Mouse (Mus musculus) heart, postnatal 0 days (tissue): ENCODE results near the gene Emilin3.

ENCODE experiments used
- CTCF ChIP-seq: IDR thresholded peaks from 2 replicates; pipeline ENCODE4 v1.5.1; 2016; ENCODE audit warnings: antibody characterized with exemption, control low read depth, low read depth
- EP300 ChIP-seq: IDR thresholded peaks from 2 replicates; pipeline ENCODE4 v1.6.1; 2016; ENCODE audit warnings: antibody characterized with exemption, low read depth

DNA sequence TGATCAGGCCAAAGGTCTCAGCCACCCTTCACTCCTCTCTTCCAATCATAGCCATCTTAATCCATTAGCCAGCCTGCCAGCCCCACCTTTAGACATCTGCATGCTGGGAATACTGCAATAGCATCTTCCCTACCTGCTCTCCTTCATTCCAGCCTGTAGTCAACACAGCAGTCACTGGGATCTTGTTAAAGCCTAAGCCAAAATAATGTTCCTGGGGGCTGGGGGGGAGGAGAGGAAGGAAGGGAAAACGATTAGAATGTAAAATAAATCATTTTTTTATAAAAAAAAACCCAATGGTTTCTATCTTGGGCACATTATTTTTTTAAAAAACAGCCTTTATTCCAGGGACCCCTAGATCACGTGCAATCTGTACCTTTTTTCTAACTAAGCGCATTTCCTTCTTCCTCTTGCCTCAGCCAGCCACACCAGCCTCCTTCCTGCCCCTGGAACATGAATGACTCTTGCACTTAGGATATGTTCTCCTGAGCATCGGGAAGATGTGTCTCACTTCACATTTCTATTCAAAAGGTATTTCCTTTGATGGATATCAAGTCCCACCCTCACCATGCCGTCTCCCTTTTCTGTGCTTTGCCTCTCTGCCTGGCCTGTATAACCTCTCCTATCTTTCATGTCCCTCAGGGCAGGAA is 37.8 kb downstream of the Emilin3 start:
- TF ChIP-seq CTCF (no peak), EP300 (no peak)
